Mouse (Mus musculus) T-cell, adult 2 months (primary cell): ENCODE results near the gene Pard3.

Experiments used
- DNase-seq: peaks from one replicate; pipeline ENCODE4 v3.0.0; 2022; ENCODE audit warnings: low spot score

The Pard3 gene

GRCm38 (mm10) chr8:127345912-127346423, 282.3 kb downstream of the Pard3 start:
- no peak for DNase-seq

GRCm38 (mm10) chr8:127347890-127348495, 284.3 kb downstream of the Pard3 start:
- DNase-seq: no peak

DNA sequence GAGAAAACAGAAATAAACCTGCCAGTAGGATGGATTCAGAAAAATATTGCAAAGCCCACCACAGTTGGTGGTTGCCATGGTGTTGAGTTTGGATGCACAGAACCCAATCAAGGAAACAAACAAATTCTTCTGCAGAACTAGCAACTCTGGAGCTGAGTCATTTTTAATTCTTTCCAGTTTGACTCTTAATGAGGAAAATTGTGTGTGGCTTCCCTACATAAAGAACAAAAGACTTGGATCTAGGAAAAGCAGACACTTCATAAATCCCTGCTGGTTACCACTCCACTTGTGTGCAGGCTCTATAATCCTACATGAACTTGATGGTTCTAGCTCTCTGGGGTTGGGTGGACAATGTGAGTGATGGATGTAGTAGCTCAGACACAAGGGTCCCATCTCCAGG, 298.1 kb downstream of the Pard3 start:
- DNase-seq: no peak

DNA sequence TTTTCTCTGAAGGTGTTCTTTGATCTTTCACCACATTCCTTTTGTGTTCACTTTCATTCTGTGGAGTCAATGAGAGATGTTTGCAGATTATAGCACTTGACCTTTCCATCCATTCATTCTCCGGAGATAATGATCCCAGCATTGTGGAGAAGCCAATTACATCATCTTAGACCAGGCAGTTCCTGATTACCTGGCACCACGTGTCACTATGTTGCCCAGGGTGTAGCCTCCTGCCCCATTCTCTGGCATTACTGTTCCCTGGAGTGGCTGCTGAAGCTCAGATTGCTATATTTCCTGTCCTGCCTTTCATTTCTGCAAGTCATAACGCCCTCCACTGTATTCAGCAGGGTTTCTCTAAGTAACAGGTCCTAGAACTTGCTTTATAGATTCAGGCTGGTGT, 304.7 kb downstream of the Pard3 start:
- no peak for DNase-seq

- DNase-seq: no peak
Measured at GRCm38 (mm10) chr8:127371326-127371949, 307.7 kb downstream of the Pard3 start.

- DNase-seq: no peak
Measured at GRCm38 (mm10) chr8:127377775-127378174, 314.1 kb downstream of the Pard3 start.

DNA sequence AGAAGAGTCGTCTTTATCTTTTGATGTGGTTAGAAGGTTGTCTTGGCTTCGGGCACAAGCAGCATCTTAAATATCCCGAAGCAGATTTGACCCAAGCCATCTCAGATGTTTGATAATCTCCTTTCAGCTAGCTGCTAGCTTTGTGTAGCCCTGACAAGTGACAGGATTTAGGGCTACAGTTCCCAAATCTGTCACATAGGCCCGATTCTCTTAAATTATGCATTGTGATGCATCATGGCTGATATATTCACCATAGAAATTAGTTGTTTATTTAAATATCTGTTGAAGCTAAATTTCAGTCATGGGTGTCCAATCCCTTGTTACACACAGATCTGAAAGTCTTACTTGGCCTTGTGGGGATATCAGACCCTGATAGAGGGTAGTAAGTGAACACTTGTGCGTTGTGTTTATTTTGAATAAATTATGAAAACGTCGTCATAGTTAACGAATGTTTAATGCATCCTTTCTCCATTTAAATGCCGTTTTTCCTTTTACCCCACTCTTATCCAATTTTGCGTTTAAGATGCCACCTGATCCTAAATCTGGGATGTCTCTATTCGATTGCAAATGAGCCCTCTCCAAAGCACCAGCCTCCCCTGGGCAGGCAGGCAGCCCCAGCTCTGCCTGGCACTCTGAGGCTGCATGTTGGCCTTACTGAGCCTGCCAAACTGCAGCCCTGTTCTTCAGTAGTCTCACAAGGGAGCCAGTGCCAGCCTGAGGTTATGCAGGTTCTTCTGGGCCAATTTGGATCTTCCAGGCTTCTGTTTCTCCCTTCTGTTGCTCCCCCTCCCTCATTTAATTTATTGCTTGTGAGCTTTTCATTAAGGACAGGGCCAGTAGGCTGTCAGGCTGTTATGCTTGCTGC, 315.5 kb downstream of the Pard3 start:
- no peak for DNase-seq

GRCm38 (mm10) chr8:127381259-127381658, 317.6 kb downstream of the Pard3 start:
- no peak for DNase-seq

GRCm38 (mm10) chr8:127392700-127393099, 329.0 kb downstream of the Pard3 start:
- DNase-seq: no peak

- DNase-seq: no peak
Measured at GRCm38 (mm10) chr8:127395488-127395887, 331.8 kb downstream of the Pard3 start.

GRCm38 (mm10) chr8:127405815-127406214, 342.1 kb downstream of the Pard3 start:
- no peak for DNase-seq

DNA sequence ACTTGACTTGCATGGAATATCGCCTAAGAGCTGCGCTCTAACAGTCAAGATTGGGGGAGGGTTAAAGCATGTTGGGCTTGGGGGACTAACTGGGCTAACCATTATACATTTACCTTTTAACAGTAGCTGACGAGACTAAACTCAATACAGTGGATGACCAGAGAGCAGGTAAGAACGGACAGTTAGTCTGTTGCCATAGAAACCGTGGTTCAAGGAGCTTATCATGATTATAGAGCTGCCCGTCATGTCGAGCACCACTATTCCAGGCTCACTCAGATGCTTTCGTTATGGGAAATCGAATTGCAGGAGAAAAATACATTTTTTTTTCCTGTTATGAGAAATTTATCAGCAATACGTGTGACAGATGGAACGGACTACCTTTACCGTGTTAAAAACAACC, 346.9 kb downstream of the Pard3 start:
- DNase-seq: no peak

DNA sequence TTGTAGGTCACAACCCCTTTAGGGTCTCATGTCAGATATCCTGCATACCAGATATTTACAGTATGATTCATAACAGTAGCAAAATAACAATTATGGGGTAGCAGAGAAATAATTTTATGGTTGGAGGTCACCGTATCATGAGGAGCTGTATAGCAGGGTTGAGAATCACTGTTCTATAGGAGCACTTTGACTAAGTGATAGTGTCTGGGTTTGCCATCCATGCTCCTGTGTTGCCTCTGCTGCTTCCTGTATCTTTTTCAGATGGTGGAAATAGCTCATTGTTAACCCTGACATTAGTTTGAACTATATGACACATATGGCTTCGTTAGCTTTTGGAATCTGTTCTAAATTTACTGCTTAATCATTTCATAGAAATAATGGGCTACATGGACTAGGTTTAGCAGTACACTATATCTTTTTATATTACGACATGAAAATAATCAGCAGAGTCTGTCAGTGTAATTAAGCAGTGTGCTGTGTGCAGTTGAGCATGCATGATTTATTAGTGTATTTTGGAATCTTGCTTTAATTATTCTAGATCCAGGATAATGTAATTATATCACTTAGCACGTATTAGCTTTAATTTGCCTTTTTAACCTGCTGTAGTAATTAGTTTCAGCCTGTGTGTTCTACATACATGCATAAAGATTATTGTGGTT, 347.6 kb downstream of the Pard3 start:
- DNase-seq: no peak

DNA sequence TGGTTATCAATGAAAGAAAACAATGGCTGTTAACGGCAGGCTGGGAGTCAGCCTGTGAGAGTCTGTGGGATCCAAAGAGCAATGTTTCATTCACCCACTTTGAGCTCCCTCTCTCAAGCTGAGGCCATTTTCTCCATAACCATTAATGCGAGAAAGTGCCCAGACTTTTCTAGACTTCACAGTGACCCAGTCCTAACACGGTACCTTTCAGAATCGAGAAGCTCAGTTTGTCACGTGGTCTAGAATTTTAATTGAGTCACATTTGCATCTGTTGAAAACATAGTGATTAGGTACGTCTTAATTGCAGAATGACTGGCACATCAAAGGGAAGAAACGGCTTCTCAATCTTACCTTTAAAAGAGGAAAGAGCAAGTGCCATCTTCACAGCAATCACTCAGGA, 359.3 kb downstream of the Pard3 start:
- no peak for DNase-seq

DNA sequence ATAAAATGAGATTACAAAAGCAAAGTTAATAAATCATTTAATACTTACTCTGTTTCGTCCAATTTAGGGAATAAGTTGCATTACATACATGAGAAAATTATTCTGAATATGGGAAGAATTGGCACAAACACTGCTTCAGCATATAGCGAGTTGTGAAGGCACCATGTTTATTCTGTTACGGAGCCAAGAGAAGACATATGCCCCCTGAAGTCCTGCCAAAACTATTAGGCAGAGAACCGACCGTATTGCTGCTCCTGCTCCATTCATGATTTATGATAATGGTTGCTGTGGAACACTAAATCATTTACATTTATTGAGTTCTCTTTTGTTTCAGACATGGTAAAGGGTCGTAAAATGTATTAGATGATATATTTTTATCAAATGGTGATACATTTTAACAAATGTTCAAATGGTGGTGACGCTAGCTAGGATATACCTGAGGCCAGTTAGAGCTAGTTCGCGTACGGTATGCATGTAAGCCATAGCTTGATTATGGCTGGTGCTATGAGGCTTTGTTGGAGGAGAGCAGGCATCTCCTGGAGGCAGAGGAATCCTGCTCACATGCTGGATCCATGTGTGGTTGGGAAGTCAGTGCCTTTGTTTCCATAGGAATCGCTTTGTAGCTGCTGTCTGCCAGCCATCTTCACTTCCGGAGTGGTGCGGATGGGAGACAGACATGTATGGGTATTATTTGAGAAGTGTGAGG, 360.7 kb downstream of the Pard3 start:
- DNase-seq: no peak

DNA sequence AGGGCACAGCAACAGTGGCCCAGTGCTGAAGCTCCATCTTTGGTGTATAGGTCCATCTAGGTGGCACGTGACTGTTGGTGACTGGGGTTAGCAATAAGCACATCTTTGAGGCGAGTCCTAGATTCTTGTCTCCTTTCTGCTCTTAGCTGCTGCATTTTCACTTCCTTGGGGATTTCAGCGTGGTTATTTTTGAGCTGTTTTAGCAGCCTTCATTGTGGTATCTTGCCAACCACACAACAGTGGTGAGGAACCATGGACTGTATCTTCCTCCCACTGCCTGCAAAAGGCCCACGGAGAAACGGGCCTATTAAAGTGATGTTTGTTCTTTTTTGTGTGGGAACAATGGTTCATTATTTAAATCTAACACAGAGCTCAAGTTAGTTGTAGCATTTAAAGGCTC, 363.2 kb downstream of the Pard3 start:
- DNase-seq: no peak

DNA sequence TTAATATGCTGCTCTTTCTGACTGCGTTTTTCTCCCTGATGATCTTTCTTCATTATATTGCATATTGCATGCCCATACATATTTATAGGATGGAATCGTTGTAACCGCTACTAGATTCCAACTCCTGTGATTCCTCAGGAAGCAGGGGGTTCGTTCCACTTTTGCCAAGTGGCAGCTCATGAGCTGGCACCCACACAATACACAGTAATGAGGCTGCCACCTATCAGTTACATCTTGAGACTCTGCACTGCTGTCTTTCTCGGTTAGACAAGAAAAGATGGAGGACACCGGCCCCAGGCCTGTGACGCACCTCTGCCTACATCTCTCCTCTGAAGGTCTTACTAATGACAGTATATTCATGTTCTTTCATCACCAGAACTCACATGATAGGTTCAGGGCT, 364.3 kb downstream of the Pard3 start:
- DNase-seq: no peak

GRCm38 (mm10) chr8:127431236-127431635, 367.5 kb downstream of the Pard3 start:
- no peak for DNase-seq

- no peak for DNase-seq
Measured at GRCm38 (mm10) chr8:127435975-127436374, 372.3 kb downstream of the Pard3 start.

DNA sequence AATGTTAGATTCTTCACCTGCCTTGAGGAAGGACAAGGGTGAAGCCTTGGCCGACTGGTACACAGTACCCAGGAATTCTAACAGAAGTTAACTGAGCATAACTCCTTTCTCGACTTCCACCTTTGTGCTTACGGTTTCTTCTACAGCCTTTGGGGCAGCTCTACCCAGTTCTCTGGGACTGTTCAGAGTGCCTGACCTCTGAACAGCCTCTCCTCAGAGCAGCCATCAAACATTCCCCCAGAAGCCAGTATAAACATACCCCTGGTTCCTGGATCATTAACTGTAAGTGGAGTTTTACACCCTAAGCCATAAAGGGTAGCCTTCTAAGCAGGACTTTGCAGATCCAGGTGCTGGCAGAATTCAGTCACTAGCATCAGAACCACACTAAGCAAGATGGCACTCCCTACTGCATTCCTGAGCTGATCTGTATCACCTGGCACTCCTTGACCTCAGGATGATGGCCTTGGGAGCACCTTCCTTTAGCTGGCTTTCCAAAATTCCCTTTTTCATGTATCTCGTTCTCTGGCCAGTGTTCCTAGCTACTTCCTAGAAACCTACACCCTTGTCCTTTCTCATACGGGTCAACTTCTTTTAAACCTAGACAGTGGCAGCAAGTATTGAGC, 374.0 kb downstream of the Pard3 start:
- no peak for DNase-seq

GRCm38 (mm10) chr8:127438625-127439391, 375.1 kb downstream of the Pard3 start:
- DNase-seq: peak; percentile 59
